Mouse (Mus musculus) ES-Bruce4 (cell line): ENCODE measurements around the gene Ptpn6. TPM values are rescaled to one million over a fixed set of nuclear protein-coding genes. Genes with fewer than 3 reads are reported as not detected.

Experiments used
- H3K27ac ChIP-seq: 2 replicates; pipeline ENCODE4 v1.5.1; 2012; ENCODE audit warnings: low read length, inconsistent platforms; ENCODE audit not compliant: insufficient read depth
- H3K27me3 ChIP-seq: 2 replicates; pipeline ENCODE4 v1.6.1; 2012; ENCODE audit warnings: mild to moderate bottlenecking, low read length, inconsistent platforms; ENCODE audit not compliant: control insufficient read depth, poor library complexity, insufficient read depth, severe bottlenecking
- H3K36me3 ChIP-seq: 2 replicates; pipeline ENCODE4 v1.6.1; 2012; ENCODE audit warnings: inconsistent platforms, mild to moderate bottlenecking, low read length, moderate library complexity; ENCODE audit not compliant: control insufficient read depth, poor library complexity, insufficient read depth, severe bottlenecking
- H3K4me1 ChIP-seq: one replicate; pipeline ENCODE4 v1.8.1; 2011; ENCODE audit warnings: low read length; ENCODE audit not compliant: control insufficient read depth, insufficient read depth
- H3K4me3 ChIP-seq: 2 replicates; pipeline ENCODE4 v1.5.1; 2011; ENCODE audit warnings: low read depth, mild to moderate bottlenecking, low read length
- H3K9ac ChIP-seq: 2 replicates; pipeline ENCODE4 v1.6.1; 2012; ENCODE audit warnings: low read depth, mild to moderate bottlenecking, inconsistent platforms; ENCODE audit not compliant: poor library complexity, severe bottlenecking
- H3K9me3 ChIP-seq: replicated peaks from 2 replicates; pipeline ENCODE4 v1.6.1; 2012; ENCODE audit warnings: mild to moderate bottlenecking, low read length, inconsistent platforms; ENCODE audit not compliant: control insufficient read depth, poor library complexity, insufficient read depth, severe bottlenecking
- CTCF ChIP-seq: IDR thresholded peaks from one replicate; pipeline ENCODE4 v1.8.1; 2011; ENCODE audit warnings: low read depth, low read length
- EP300 ChIP-seq: IDR thresholded peaks from 2 replicates; pipeline ENCODE4 v1.6.1; 2011; ENCODE audit warnings: low read depth, low read length; ENCODE audit not compliant: insufficient read depth
- POLR2A ChIP-seq: IDR thresholded peaks from one replicate; pipeline ENCODE4 v1.8.1; 2011; ENCODE audit warnings: low read length; ENCODE audit not compliant: insufficient read depth
- polyA plus RNA-seq: library from polyadenylated mRNA; stranded (reverse); fragments of >200 nt; gene quantifications from 2 replicates; pipeline ENCODE4 v1.2.4, GENCODE M21; 2011; ENCODE audit warnings: low read depth; ENCODE audit not compliant: missing spikeins, insufficient read depth, insufficient read length

Ptpn6 gene
- polyA plus RNA-seq = 15.4 and 32.3 TPM in 2 replicates

DNA sequence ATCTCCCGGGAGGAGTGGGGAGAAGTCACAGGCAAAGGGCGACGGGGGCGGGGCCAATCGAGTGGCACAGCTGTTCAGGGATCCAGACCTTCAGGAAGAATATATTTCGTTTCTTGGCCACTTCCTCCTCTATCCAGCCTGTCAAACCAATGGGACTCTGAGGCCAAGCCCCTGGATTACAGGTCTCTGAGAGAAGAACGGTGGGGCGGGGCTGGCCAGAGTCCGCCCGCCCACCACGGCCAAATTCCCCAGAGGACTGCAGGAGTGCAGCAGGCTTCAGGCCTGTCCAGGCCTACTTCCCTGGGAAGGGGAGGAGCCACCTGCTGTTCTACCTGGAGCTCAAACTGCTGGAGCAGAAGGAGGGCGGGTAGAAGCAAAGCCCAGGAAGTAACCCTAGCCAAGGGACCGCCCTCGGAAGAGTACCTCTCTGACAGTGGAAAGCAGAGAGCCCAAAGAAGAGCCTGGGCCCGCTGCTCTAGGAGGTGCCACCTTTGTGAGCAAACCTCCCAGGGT is at the start of gene Ptpn6:
Gene Ptpn6 (minus strand): TSS at position 204 of the 513 bp plus-strand sequence.
- Histone ChIP-seq H3K27me3 (no peaks in the 10 kb centered on the region), H3K4me1 (peaks cover 2% of the 10 kb centered on the region), H3K36me3 (no peaks in the 10 kb centered on the region), H3K9ac (peak within 1 kb of the TSS; percentile 18; the same call in 1 of the 2 replicates), H3K4me3 (peak within 1 kb of the TSS; percentile 26), H3K9me3 (no peaks in the 10 kb centered on the region), H3K27ac (peak within 1 kb of the TSS; percentile 12; the same call in 1 of the 2 replicates)
- TF ChIP-seq EP300 (no peak), CTCF (no peak), POLR2A (no peak)

DNA sequence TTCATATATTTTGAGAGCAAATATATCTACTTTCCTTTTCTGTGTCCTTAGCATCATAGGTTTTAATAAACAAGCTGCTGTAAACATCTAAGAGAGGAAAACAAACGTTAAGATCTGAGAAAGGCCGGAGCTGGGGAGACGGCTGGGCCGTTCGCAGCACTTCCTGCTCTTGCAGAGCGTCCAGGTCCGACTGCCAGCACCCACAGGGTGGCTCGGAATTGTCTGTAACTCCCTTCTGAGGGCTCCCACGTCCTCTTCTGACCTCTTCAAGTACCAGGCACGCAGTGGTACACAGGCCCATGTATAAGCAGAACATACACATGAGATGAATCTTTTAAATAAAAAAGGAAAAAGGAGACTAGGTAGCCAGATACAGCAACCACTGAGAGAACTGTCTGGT is 49.2 kb upstream of the Ptpn6 start:
- no peak overlapping the region for H3K27ac ChIP-seq
- H3K27me3 ChIP-seq = no peaks in the 10 kb centered on the region
- no peaks in the 10 kb centered on the region for H3K36me3 ChIP-seq
- TF ChIP-seq CTCF = no peak
- TF ChIP-seq EP300 = no peak
- TF ChIP-seq POLR2A = no peak
- no peaks in the 10 kb centered on the region for H3K4me1 ChIP-seq
- H3K9me3 ChIP-seq = no peaks in the 10 kb centered on the region
- no peak overlapping the region for H3K4me3 ChIP-seq
- H3K9ac ChIP-seq = no peak overlapping the region

DNA sequence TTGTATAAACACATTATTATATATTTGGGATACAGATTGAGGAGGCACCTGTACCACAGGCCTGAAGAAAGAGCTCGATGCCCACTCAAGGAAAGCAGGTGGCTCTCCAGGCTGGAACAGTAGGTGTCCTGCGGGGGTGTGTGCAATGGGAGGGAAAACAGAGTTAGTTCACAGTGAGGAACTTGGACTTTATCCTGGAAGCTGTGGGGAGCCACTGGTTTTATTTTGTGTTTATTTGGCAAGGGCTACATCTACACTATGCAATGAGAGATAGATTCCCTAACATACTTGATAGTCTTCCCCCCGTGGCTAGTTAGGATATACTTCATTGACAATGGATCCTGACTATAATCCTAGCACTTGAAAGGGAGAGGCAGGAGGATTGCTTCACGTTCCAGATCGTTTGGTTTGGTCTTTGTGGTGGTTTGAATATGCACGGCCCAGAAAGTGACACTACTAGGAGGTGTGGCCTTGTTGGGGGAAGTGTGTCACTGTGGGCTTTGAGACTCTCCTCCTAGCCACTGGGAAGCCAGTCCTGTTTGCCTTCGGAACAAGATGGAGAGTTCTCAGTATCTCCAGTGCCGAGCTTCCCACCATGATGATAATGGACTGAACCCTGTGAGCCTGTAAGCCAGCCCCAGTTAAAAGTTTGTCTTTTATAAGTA is 48.4 kb upstream of the Ptpn6 start:
- TF ChIP-seq CTCF (no peak), POLR2A (no peak), EP300 (no peak)
- Histone ChIP-seq H3K9ac (no peak overlapping the region), H3K4me3 (no peak overlapping the region), H3K36me3 (no peaks in the 10 kb centered on the region), H3K27me3 (no peaks in the 10 kb centered on the region), H3K4me1 (no peaks in the 10 kb centered on the region), H3K9me3 (no peaks in the 10 kb centered on the region), H3K27ac (no peak overlapping the region)

DNA sequence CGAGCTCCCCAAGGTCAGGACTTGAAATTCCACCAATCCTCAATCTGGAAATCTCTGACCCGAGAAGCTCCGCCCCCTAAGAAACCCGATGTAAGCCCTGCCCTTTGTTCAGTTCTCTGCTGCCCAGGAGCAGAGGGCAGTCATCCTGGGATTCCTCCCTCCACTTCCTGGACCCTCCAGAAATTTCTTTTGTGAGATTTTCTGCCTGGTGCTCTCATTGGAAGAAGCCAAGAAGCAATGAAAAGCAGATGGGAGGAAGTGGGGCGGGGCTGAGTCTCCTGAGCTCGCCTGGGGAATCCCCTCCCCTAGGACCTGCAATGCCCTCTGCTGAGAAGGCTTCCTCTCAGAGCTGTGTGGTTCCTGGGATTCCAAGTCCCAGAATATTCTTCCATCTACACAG is 43.9 kb upstream of the Ptpn6 start:
- H3K27ac ChIP-seq = peak overlapping the region; percentile 85
- no peaks in the 10 kb centered on the region for H3K36me3 ChIP-seq
- peak overlapping the region; percentile 55; the same call in 1 of the 2 replicates for H3K4me3 ChIP-seq
- TF ChIP-seq EP300 = no peak
- TF ChIP-seq CTCF = no peak
- peak; percentile 23 for TF ChIP-seq POLR2A
- H3K9me3 ChIP-seq = no peaks in the 10 kb centered on the region
- H3K9ac ChIP-seq = peak overlapping the region; percentile 62
- no peaks in the 10 kb centered on the region for H3K27me3 ChIP-seq
- H3K4me1 ChIP-seq = no peaks in the 10 kb centered on the region

DNA sequence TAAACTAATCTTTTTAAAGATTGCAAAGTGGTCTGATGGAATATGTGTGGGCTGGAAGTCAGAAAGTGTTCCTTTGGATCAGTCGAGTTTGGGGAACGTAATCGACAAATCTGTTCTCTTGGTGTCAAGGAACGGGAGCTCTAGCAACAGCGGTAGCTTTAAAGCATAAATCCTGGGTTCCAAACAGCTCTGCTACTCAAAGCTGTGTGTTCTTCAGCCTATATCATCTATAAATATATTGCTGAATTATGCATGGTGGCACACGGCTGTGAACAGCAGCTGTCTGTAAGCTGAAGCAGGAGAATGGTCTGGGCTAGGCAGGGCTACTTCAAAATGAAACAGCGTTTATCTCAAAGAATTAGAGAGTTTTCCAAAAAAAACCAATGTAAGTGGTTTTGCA is 42.4 kb upstream of the Ptpn6 start:
- Histone ChIP-seq H3K27ac (no peak overlapping the region), H3K27me3 (no peaks in the 10 kb centered on the region), H3K9ac (no peak overlapping the region), H3K36me3 (no peaks in the 10 kb centered on the region), H3K4me3 (no peak overlapping the region), H3K9me3 (no peaks in the 10 kb centered on the region), H3K4me1 (no peaks in the 10 kb centered on the region)
- no peak for TF ChIP-seq POLR2A
- no peak for TF ChIP-seq CTCF
- TF ChIP-seq EP300 = no peak

GRCm38 (mm10) chr6:124779984-124780416 is 41.5 kb upstream of the Ptpn6 start:
- no peak overlapping the region for H3K9ac ChIP-seq
- no peak for TF ChIP-seq EP300
- TF ChIP-seq CTCF = no peak
- no peak for TF ChIP-seq POLR2A
- H3K9me3 ChIP-seq = no peaks in the 10 kb centered on the region
- no peaks in the 10 kb centered on the region for H3K36me3 ChIP-seq
- no peaks in the 10 kb centered on the region for H3K27me3 ChIP-seq
- H3K27ac ChIP-seq = no peak overlapping the region
- H3K4me3 ChIP-seq = peak overlapping the region; percentile 34; the same call in 1 of the 2 replicates
- no peaks in the 10 kb centered on the region for H3K4me1 ChIP-seq
